Mouse (Mus musculus) cortical plate, adult 2 months (tissue): ENCODE measurements at regions not wholly inside any gene's neighbourhood (a gene's known extent, or its start where the extent isn't known, plus 50 kb on each side); places are given as distances from the start of the nearest gene placed in this dataset.

Experiments used
- CTCF ChIP-seq: fragments of 200-500 bp; IDR thresholded peaks from 2 replicates; pipeline ENCODE4 v1.5.1; 2011; ENCODE audit warnings: mild to moderate bottlenecking, control low read depth, low read length; ENCODE audit not compliant: insufficient read depth; ENCODE audit errors: extremely low read depth
- POLR2A ChIP-seq: fragments of 200-500 bp; IDR thresholded peaks from 2 replicates; pipeline ENCODE4 v1.6.1; 2011; ENCODE audit warnings: mild to moderate bottlenecking, low read length, control low read depth; ENCODE audit not compliant: insufficient read depth; ENCODE audit errors: extremely low read depth

- TF ChIP-seq POLR2A (no peak), CTCF (no peak)
Measured at GRCm38 (mm10) chr6:98800040-98800439, 457.5 kb upstream of the Gm765 start.
